Mouse (Mus musculus) midbrain, embryonic 13.5 days (tissue): ENCODE results near the gene Ndufs4. TPM values are rescaled to one million over a fixed set of nuclear protein-coding genes. Genes with fewer than 3 reads are reported as not detected.
"Not testable (repeated sequence)": the region's sequence is repeated elsewhere in the genome, so short reads cannot be mapped to it uniquely, and the experiment has no call there.

Experiments used
- ATAC-seq: fragments of 200-750 bp; cut with Nextera tagmentation; 2 replicates; pipeline ENCODE4 v1.8.0; 2017; ENCODE audit warnings: mild to moderate bottlenecking, moderate TSS enrichment, moderate library complexity
- H3K27ac ChIP-seq: fragments of 300-500 bp; sonication (generic); 2 replicates; pipeline ENCODE4 v1.5.1; 2015; ENCODE audit warnings: inconsistent platforms, mild to moderate bottlenecking, moderate library complexity
- H3K27me3 ChIP-seq: fragments of 300-500 bp; sonication (generic); 2 replicates; pipeline ENCODE4 v1.6.1; 2015; ENCODE audit warnings: mild to moderate bottlenecking, inconsistent platforms
- H3K36me3 ChIP-seq: fragments of 300-500 bp; sonication (generic); 2 replicates; pipeline ENCODE4 v1.6.1; 2015; ENCODE audit warnings: mild to moderate bottlenecking, inconsistent platforms
- H3K4me1 ChIP-seq: fragments of 300-500 bp; sonication (generic); replicated peaks from 2 replicates; pipeline ENCODE4 v1.6.1; 2015; ENCODE audit warnings: inconsistent platforms
- H3K4me2 ChIP-seq: fragments of 300-500 bp; sonication (generic); replicated peaks from 2 replicates; pipeline ENCODE4 v1.6.1; 2015; ENCODE audit warnings: moderate library complexity, mild to moderate bottlenecking, inconsistent platforms
- H3K4me3 ChIP-seq: fragments of 300-500 bp; sonication (generic); replicated peaks from 2 replicates; pipeline ENCODE4 v1.5.1; 2015; ENCODE audit warnings: mild to moderate bottlenecking, inconsistent platforms
- H3K9ac ChIP-seq: fragments of 300-500 bp; sonication (generic); replicated peaks from 2 replicates; pipeline ENCODE4 v1.6.1; 2015; ENCODE audit warnings: mild to moderate bottlenecking, inconsistent platforms
- H3K9me3 ChIP-seq: fragments of 300-500 bp; sonication (generic); 2 replicates; pipeline ENCODE4 v1.6.1; 2016; ENCODE audit warnings: mild to moderate bottlenecking, inconsistent platforms
- WGBS: fragments of 180-500 bp; shearing (Covaris S2); methylation state at CpG from one replicate; pipeline ENCODE4 v1.1.7; 2015; 5-methylcytosine and 5-hydroxymethylcytosine counted together
- polyA plus RNA-seq: library from polyadenylated mRNA; unstranded; fragments of >200 nt; fragmentation: Nextera tagmentation; extraction: Ambion mirVana; gene quantifications from 2 replicates; pipeline ENCODE4 v1.2.1, GENCODE M21; 2015

Gene Ndufs4
- polyA plus RNA-seq, 1 experiment from 2014 or later: 387 TPM

DNA sequence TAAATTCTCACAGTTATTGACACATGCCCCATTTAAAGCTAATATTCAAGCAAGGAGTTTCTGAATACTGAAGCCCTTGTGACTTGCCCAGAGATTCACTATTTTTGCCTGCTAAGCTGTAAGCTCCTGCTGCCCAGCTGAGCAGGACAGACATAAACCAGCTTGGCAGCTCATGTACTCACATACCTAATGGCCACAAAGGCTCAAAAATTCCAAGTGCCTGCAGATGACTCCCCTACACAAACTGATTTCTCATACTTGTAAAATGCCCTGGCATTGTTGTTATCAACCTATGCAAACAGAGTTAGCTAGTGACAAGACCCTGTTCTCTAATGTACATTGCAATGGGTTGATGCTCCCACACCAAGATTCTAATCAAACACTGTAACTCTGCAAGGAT lies 68.9 kb downstream of the Ndufs4 start:
- no peak overlapping the region for H3K27ac ChIP-seq
- ATAC-seq: no peak
- H3K4me3 ChIP-seq: no peak overlapping the region
- 0 out of 2 replicates have a peak, but pooled peaks cover 4% of the 10 kb centered on the region for H3K4me1 ChIP-seq
- H3K27me3 ChIP-seq: no peaks in the 10 kb centered on the region
- H3K9me3 ChIP-seq: no peaks in the 10 kb centered on the region
- no peak overlapping the region for H3K9ac ChIP-seq
- no peak overlapping the region for H3K4me2 ChIP-seq
- peaks cover 3% of the 10 kb centered on the region; the same call in 1 of the 2 replicates for H3K36me3 ChIP-seq

DNA sequence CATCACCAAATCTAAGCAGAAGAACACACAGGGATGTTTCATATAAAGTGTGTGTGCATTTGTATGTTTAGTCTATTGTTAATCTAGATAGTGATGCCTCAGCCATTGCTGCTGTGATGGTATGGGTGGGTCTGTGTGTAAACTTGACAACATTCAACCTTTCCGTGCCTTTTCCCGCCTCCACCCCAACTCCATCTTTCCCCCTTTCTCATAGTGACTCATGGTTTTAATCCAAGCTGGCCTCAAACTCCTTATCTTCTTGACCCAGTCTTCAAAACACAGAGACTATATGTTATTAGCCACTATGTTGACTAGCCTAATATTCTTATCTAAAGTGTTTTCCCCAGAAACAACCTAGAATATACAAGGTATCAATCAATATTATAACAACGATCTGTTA lies 72.7 kb downstream of the Ndufs4 start:
- 98% methylated on average over 3 of the region's 3 CpGs for WGBS

DNA sequence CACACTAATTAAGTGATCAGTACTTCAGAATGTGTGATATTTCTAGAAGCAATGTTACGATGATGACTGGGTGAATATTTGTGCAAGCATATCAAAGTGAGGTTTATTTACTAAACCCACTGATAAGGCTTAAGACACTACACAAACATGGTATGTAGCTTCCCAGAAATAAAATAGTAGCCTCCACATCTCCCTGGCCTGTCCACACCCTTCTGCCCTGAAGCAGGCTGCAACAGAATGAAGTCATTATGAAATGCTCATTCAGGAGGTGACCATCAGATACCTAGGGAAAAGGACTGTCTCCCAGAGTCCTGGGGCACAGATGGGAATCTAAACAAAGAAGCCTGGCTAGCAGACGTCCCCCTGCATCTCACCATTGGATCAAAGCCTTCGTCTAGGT lies 73.1 kb downstream of the Ndufs4 start:
- Histone ChIP-seq H3K9me3 (no peaks in the 10 kb centered on the region), H3K27ac (no peak overlapping the region), H3K4me2 (no peak overlapping the region), H3K9ac (no peak overlapping the region), H3K4me1 (0 out of 2 replicates have a peak, but pooled peaks cover 2% of the 10 kb centered on the region), H3K36me3 (peaks cover 3% of the 10 kb centered on the region; the same call in 1 of the 2 replicates), H3K27me3 (no peaks in the 10 kb centered on the region), H3K4me3 (no peak overlapping the region)
- no peak for ATAC-seq
- WGBS: 85% methylated on average over 3 of the region's 3 CpGs

More for the DNA sequence above, 72.7 kb downstream of the Ndufs4 start:
- H3K27ac ChIP-seq: no peak overlapping the region
- no peaks in the 10 kb centered on the region for H3K9me3 ChIP-seq
- H3K9ac ChIP-seq: no peak overlapping the region
- no peaks in the 10 kb centered on the region for H3K27me3 ChIP-seq
- peaks cover 3% of the 10 kb centered on the region; the same call in 1 of the 2 replicates for H3K36me3 ChIP-seq
- no peak overlapping the region for H3K4me2 ChIP-seq
- ATAC-seq: no peak
- 0 out of 2 replicates have a peak, but pooled peaks cover 4% of the 10 kb centered on the region for H3K4me1 ChIP-seq
- H3K4me3 ChIP-seq: no peak overlapping the region

DNA sequence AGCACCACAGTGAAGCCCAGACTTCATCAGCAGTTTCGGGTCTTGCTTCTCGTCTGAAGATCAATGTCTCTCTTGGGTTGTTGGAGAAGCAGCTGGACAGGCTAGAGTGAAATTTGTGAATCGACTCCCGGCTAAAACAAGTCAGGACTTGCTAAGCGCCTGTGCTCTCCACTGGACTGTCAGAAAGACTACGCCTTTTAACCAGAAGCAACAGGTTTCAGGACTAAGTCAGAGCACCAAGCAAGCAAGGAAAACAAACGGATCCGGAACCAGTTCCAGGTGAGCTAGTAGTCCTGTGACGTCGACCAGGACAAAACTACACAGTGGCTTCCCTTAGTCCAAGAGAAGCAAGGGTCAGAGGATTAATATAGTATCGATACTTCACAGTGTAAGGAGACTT lies 77.5 kb downstream of the Ndufs4 start:
- no peak overlapping the region for H3K27ac ChIP-seq
- no peak overlapping the region for H3K4me3 ChIP-seq
- no peaks in the 10 kb centered on the region for H3K4me1 ChIP-seq
- H3K4me2 ChIP-seq: no peak overlapping the region
- H3K36me3 ChIP-seq: no peaks in the 10 kb centered on the region
- H3K27me3 ChIP-seq: no peaks in the 10 kb centered on the region
- H3K9me3 ChIP-seq: no peaks in the 10 kb centered on the region
- WGBS: 95% methylated on average over 11 of the region's 11 CpGs
- ATAC-seq: no peak
- H3K9ac ChIP-seq: no peak overlapping the region

DNA sequence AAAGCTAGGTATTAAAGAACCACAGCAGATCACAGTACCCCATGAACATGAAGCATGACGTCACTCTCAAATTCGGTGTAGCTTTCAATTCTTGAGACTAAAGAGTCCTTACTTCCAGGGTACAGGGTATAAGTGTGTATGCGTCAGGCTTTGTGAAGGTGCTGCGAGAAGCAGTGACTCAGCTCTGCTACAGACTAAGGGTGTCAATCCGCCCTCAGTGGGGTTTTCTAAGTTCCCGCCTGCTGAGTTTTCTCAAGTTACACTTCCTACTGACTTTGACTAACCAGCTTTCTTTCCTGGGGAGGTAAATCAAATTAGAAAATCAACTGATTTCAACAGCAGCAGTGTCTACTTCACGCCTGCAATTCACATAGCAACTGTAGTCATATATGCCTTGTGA lies 83.4 kb downstream of the Ndufs4 start:
- H3K9ac ChIP-seq: no peak overlapping the region
- 0 out of 2 replicates have a peak, but pooled peaks cover 8% of the 10 kb centered on the region for H3K36me3 ChIP-seq
- H3K4me3 ChIP-seq: no peak overlapping the region
- ATAC-seq: no peak
- no peaks in the 10 kb centered on the region for H3K4me1 ChIP-seq
- H3K27me3 ChIP-seq: no peaks in the 10 kb centered on the region
- H3K27ac ChIP-seq: no peak overlapping the region
- no peaks in the 10 kb centered on the region for H3K9me3 ChIP-seq
- WGBS: 90% methylated on average over 7 of the region's 7 CpGs
- no peak overlapping the region for H3K4me2 ChIP-seq

DNA sequence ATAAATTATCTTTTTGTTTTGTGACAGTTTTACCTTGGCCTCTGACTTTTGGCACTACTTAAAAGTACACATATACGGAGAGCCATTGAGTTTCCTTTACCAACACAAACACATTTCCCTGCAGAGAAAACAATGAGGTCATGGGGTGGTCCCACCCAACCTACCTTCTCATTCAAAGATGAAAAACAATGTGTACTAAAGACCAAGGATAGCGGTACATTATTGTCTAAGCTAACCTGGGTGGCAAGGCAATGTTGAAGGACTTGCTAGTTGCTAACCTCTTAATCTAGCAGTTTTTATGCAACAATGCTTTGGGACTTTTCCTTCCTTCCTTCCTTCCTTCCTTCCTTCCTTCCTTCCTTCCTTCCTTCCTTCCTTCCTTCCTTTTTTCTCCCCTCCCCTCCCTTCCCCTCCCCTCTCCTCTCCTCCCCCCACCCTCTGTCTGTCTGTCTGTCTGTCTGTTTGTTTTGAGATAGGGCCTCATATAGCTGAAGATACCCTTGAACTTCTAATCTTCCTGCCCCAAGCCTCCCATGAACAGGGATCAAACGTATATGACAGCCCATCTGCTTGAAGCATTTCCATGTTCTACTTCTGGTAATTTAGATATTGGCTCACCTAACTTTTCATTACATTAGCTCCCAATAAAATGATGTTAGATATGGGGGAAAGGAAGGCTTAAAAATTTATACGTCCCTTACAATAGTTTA lies 84.4 kb downstream of the Ndufs4 start:
- Histone ChIP-seq H3K4me1 (no peaks in the 10 kb centered on the region), H3K4me2 (no peak overlapping the region), H3K27ac (no peak overlapping the region), H3K4me3 (no peak overlapping the region), H3K27me3 (no peaks in the 10 kb centered on the region), H3K36me3 (peaks cover 13% of the 10 kb centered on the region; the same call in 1 of the 2 replicates), H3K9me3 (no peaks in the 10 kb centered on the region), H3K9ac (no peak overlapping the region)
- 92% methylated on average over 4 of the region's 4 CpGs for WGBS
- no peak for ATAC-seq

DNA sequence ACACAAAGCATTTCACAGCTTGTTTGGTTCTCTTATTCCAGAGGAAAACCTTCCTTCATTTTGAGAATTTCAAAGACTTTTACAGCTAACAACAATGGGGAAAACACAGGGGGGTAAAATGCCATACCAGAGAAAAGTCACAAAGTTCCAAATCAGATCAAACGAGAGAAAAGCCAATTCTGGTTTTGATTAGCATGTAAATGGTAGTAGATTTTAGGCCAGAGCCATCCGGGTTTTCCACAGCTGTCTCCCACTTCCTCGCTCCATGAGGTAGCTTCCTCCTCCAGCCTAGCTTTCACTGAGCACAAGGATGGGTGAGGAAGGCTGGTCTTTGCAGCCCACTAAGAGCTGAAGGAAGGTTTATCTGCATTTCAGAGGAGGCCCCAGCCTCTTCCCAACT lies 90.3 kb downstream of the Ndufs4 start:
- Histone ChIP-seq H3K9me3 (no peaks in the 10 kb centered on the region), H3K27ac (no peak overlapping the region), H3K4me1 (no peaks in the 10 kb centered on the region), H3K36me3 (peaks cover 8% of the 10 kb centered on the region; the same call in 1 of the 2 replicates), H3K4me2 (no peak overlapping the region), H3K4me3 (no peak overlapping the region), H3K27me3 (no peaks in the 10 kb centered on the region), H3K9ac (no peak overlapping the region)
- 46% methylated on average over 3 of the region's 3 CpGs for WGBS
- ATAC-seq: no peak

DNA sequence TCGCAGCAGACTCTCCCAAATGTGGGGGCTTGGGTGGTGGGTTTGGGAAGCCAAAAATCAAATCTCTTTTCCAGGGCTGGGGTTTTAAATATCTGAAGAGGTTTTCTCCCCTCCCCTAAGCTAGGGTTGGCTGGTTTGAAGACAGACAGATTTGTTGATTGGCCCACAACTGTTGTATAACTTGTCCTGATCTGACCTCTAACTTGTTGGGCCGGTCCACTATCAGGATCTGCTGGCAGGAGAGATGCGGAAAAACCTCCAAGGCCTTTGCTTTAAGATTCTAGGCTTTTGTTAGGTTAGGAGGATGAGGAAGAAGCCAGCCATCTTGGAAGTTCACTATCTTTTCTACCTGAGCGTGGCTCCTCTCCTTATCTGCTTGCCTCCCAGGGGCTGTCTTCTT lies 91.5 kb downstream of the Ndufs4 start:
- H3K9me3 ChIP-seq: no peaks in the 10 kb centered on the region
- H3K4me1 ChIP-seq: no peaks in the 10 kb centered on the region
- no peak for ATAC-seq
- peaks cover 5% of the 10 kb centered on the region; the same call in 1 of the 2 replicates for H3K36me3 ChIP-seq
- no peak overlapping the region for H3K4me3 ChIP-seq
- H3K4me2 ChIP-seq: no peak overlapping the region
- H3K27ac ChIP-seq: no peak overlapping the region
- H3K9ac ChIP-seq: no peak overlapping the region
- no peaks in the 10 kb centered on the region for H3K27me3 ChIP-seq
- WGBS: 95% methylated on average over 4 of the region's 4 CpGs

DNA sequence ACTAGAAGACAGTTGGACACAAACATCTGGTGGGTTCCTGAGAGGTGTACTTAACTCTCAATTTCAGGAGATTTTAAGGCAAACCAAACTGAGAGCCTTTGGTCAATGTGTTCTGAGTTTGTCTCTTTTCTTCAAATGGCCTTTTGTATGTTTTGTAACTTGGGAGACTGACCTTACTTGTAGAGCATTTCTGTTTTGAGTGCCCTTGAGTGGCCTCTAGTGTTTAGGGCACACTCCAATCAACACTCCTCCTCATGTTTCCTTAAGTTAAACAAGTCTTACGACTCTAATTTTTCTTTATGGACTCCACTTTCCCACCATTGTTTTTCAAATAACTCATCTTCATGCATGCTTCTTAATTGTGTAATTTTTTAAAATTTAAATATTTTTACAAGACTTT lies 98.6 kb downstream of the Ndufs4 start:
- 92% methylated on average over 1 of the region's 1 CpGs for WGBS
- no peaks in the 10 kb centered on the region for H3K9me3 ChIP-seq
- no peak overlapping the region for H3K4me2 ChIP-seq
- no peak overlapping the region for H3K9ac ChIP-seq
- no peak overlapping the region for H3K4me3 ChIP-seq
- ATAC-seq: no peak
- H3K36me3 ChIP-seq: peaks cover 30% of the 10 kb centered on the region
- no peak overlapping the region for H3K27ac ChIP-seq
- H3K4me1 ChIP-seq: no peaks in the 10 kb centered on the region
- no peaks in the 10 kb centered on the region for H3K27me3 ChIP-seq

DNA sequence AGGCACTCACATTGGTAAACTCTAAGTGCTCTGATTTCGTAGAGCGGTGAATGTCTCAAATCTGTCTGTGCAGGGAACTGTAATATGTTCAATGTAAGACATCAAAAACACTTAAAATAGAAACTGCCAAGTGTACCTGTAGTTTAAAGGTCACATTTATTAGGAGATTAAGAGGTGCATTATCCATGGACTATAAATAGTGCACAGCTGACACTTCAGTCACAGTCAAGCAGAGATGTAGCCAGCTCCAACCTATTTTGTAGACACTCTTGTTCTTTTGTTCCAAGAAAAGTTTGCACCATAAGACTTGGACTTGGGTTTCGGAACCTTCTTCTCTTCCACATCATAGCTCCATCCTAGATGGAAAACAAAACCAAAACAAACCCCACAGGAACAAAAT lies 99.5 kb downstream of the Ndufs4 start:
- Histone ChIP-seq H3K4me1 (no peaks in the 10 kb centered on the region), H3K4me2 (no peak overlapping the region), H3K36me3 (peaks cover 35% of the 10 kb centered on the region), H3K9ac (no peak overlapping the region), H3K27ac (no peak overlapping the region), H3K4me3 (no peak overlapping the region), H3K9me3 (no peaks in the 10 kb centered on the region), H3K27me3 (no peaks in the 10 kb centered on the region)
- no peak for ATAC-seq
- 96% methylated on average over 3 of the region's 3 CpGs for WGBS

DNA sequence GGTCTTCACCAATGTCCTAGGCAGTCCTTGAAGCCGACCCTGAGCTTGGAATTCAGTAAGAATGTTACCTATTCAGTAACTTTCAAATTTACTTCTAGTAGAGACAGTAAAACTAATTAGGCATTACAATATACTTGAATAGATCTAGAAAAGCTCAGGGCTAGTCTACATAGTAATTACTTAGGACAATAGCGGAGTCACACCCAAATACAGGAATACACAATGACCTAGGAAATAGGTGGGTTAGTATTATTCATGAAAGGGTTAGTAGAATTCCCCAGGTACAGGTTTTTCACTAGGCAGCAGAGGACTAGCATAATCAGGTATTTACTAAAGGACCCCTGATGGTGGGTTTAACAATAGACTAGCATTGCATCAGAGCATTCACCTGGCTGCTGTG lies 109.4 kb downstream of the Ndufs4 start:
- not testable (repeated sequence) for H3K27ac ChIP-seq

DNA sequence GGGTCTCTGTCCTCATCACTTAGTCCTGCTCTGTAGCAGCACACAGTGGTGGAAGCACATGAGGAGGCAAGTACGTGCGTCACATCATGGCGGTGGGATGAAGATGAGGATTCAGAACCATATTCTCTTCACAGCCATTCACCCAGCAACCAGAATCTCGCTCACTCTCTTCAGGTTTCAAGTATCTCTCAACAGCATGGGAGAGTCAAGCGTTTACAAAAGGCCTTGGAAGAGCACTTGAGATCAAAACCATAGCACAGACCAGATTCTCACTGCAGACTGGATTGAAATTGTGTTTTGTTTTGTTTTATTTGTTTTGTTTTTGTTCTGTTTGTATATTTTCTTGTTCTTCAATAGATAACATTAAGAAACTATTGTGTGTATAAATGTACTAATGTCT lies 110.8 kb downstream of the Ndufs4 start:
- Histone ChIP-seq H3K4me1 (no peaks in the 10 kb centered on the region), H3K27me3 (no peaks in the 10 kb centered on the region), H3K36me3 (peaks cover 3% of the 10 kb centered on the region; the same call in 1 of the 2 replicates), H3K9ac (no peak overlapping the region), H3K4me2 (no peak overlapping the region), H3K9me3 (no peaks in the 10 kb centered on the region), H3K4me3 (no peak overlapping the region), H3K27ac (no peak overlapping the region)
- WGBS: 84% methylated on average over 5 of the region's 5 CpGs
- no peak for ATAC-seq

More for the DNA sequence above, 109.4 kb downstream of the Ndufs4 start:
- peaks cover 12% of the 10 kb centered on the region for H3K36me3 ChIP-seq
- not testable (repeated sequence) for H3K4me3 ChIP-seq, H3K9me3 ChIP-seq, H3K9ac ChIP-seq, H3K4me1 ChIP-seq, H3K4me2 ChIP-seq, H3K27me3 ChIP-seq, ATAC-seq
- 95% methylated on average over 2 of the region's 2 CpGs for WGBS
